Mouse (Mus musculus): Measurements from ENCODE around the gene Dlg4.

DNA sequence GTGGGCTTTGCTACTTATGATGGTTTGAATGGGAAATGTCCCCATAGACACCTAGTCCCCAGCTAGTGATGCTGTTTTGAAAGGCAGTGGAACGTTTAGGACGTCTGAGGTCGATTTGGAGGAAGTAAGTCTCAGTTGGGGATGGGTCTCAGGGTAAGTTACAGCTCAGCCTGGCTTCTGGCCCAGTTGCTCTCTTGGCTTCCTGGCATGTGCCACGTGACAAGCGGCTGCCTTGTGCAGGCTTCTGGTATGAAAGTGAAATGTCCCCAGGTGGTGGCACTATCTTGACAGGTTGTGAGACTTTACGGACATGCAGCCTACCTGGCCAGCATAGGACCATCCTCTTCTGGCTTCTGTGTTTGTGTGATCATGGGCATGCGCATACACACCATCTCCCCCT, 63.2 kb downstream of the Dlg4 start:
- no peak for TF ChIP-seq CTCF (IDR thresholded peaks at IDR 0.05; ENCODE audit: control insufficient read depth, insufficient read depth, low read length)
- TF ChIP-seq POLR2A (IDR thresholded peaks at IDR 0.05; ENCODE audit: borderline replicate concordance, control insufficient read depth, low read depth, low read length), result no peak
